Mouse (Mus musculus) small intestine, adult 2 months (tissue): ENCODE measurements at regions not wholly inside any gene's neighbourhood (a gene's known extent, or its start where the extent isn't known, plus 50 kb on each side); places are given as distances from the start of the nearest gene placed in this dataset.

Experiments
- CTCF ChIP-seq: fragments of 200-500 bp; IDR thresholded peaks from 2 replicates; pipeline ENCODE4 v1.5.1; 2012; ENCODE audit warnings: low read depth, mild to moderate bottlenecking, control low read depth, inconsistent platforms, low read length, moderate library complexity, mixed read lengths; ENCODE audit not compliant: insufficient replicate concordance, insufficient read length; ENCODE audit errors: extremely low read depth
- POLR2A ChIP-seq: fragments of 200-500 bp; IDR thresholded peaks from 2 replicates; pipeline ENCODE4 v1.6.1; 2012; ENCODE audit warnings: low read depth, mild to moderate bottlenecking, control low read depth, inconsistent platforms, low read length, moderate library complexity

DNA sequence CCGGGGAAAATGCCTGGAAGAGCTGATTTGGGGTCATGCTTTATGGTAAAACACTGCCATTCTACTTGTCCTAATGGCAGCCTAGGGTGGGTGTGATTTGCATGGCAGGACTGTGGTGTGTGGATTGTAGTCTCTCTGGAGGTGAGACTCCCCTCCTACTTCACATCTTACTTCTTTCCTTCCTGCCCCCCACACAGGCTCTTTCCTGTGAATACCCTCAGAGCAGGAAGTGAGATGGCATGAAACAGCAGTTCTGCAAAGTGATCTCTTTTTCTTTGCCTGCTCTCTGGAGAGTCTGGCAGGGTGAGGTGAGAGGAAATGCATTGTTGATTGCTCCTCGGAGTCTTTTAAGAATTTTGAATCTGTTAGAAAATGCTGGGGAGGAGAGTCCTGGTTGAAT, 104.7 kb upstream of the Mamld1 start:
- no peak for TF ChIP-seq POLR2A
- no peak for TF ChIP-seq CTCF
